Mouse (Mus musculus): ENCODE measurements at regions not wholly inside any gene's neighbourhood (a gene's known extent, or its start where the extent isn't known, plus 50 kb on each side); places are given as distances from the start of the nearest gene placed in this dataset.
"Not testable (repeated sequence)": the region's sequence is repeated elsewhere in the genome, so short reads cannot be mapped to it uniquely, and the experiment has no call there.

GRCm38 (mm10) chr13:39392589-39392988 is 431.9 kb upstream of the Slc35b3 start:
- DNase-seq: no peak
- H3K4me3 ChIP-seq (replicated peaks; ENCODE audit: insufficient read depth, low read depth, low read length): no peak overlapping the region
- no peaks in the 10 kb centered on the region for H3K4me1 ChIP-seq (ENCODE audit: control insufficient read depth, insufficient read depth, low read length)
- no peak for TF ChIP-seq CTCF (IDR thresholded peaks at IDR 0.05; ENCODE audit: borderline replicate concordance, insufficient read depth, low read depth, low read length)
- TF ChIP-seq POLR2A (IDR thresholded peaks at IDR 0.05; ENCODE audit: borderline replicate concordance, insufficient read depth, low read length): no peak
- H3K27me3 ChIP-seq (ENCODE audit: control insufficient read depth, insufficient read depth, low read length): no peaks in the 10 kb centered on the region
- 85% methylated on average over 3 of the region's 3 CpGs for WGBS
- no peak overlapping the region for H3K27ac ChIP-seq (ENCODE audit: insufficient read depth, low read length)

GRCm38 (mm10) chr13:39392151-39392550 is 431.5 kb upstream of the Slc35b3 start:
- WGBS: 79% methylated on average over 1 of the region's 1 CpGs
- not testable (repeated sequence) for H3K4me3 ChIP-seq (replicated peaks; ENCODE audit: insufficient read depth, low read depth, low read length); H3K4me1 ChIP-seq (ENCODE audit: control insufficient read depth, insufficient read depth, low read length); H3K27me3 ChIP-seq (ENCODE audit: control insufficient read depth, insufficient read depth, low read length); DNase-seq; H3K27ac ChIP-seq (ENCODE audit: insufficient read depth, low read length)

GRCm38 (mm10) chr13:39376677-39377076 is 416.0 kb upstream of the Slc35b3 start:
- Histone ChIP-seq H3K27me3 (ENCODE audit: control insufficient read depth, insufficient read depth, low read length) (no peaks in the 10 kb centered on the region), H3K4me3 (replicated peaks; ENCODE audit: insufficient read depth, low read depth, low read length) (no peak overlapping the region), H3K4me1 (ENCODE audit: control insufficient read depth, insufficient read depth, low read length) (no peaks in the 10 kb centered on the region), H3K27ac (ENCODE audit: insufficient read depth, low read length) (no peak overlapping the region)
- no peak for DNase-seq
- TF ChIP-seq CTCF (IDR thresholded peaks at IDR 0.05; ENCODE audit: borderline replicate concordance, insufficient read depth, low read depth, low read length) (no peak), POLR2A (IDR thresholded peaks at IDR 0.05; ENCODE audit: borderline replicate concordance, insufficient read depth, low read length) (no peak)
- WGBS: 57% methylated on average over 8 of the region's 8 CpGs

GRCm38 (mm10) chr13:39376269-39376668 is 415.6 kb upstream of the Slc35b3 start:
- TF ChIP-seq POLR2A (IDR thresholded peaks at IDR 0.05; ENCODE audit: borderline replicate concordance, insufficient read depth, low read length) (no peak), CTCF (IDR thresholded peaks at IDR 0.05; ENCODE audit: borderline replicate concordance, insufficient read depth, low read depth, low read length) (no peak)
- 74% methylated on average over 6 of the region's 6 CpGs for WGBS
- no peak for DNase-seq
- H3K27me3 ChIP-seq (ENCODE audit: control insufficient read depth, insufficient read depth, low read length): no peaks in the 10 kb centered on the region
- H3K4me1 ChIP-seq (ENCODE audit: control insufficient read depth, insufficient read depth, low read length): no peaks in the 10 kb centered on the region
- H3K4me3 ChIP-seq (replicated peaks; ENCODE audit: insufficient read depth, low read depth, low read length): no peak overlapping the region
- no peak overlapping the region for H3K27ac ChIP-seq (ENCODE audit: insufficient read depth, low read length)

- DNase-seq: no peak
- WGBS: 82% methylated on average over 3 of the region's 3 CpGs
- TF ChIP-seq POLR2A (IDR thresholded peaks at IDR 0.05; ENCODE audit: borderline replicate concordance, insufficient read depth, low read length) (no peak), CTCF (IDR thresholded peaks at IDR 0.05; ENCODE audit: borderline replicate concordance, insufficient read depth, low read depth, low read length) (no peak)
These were observed 411.9 kb upstream of the Slc35b3 start for GRCm38 (mm10) chr13:39372565-39372964.

GRCm38 (mm10) chr13:39363637-39364036 is 403.0 kb upstream of the Slc35b3 start:
- H3K4me3 ChIP-seq (replicated peaks; ENCODE audit: insufficient read depth, low read depth, low read length): no peak overlapping the region
- TF ChIP-seq CTCF (IDR thresholded peaks at IDR 0.05; ENCODE audit: borderline replicate concordance, insufficient read depth, low read depth, low read length): no peak
- TF ChIP-seq POLR2A (IDR thresholded peaks at IDR 0.05; ENCODE audit: borderline replicate concordance, insufficient read depth, low read length): no peak
- DNase-seq: no peak
- H3K4me1 ChIP-seq (ENCODE audit: control insufficient read depth, insufficient read depth, low read length): 0 out of 2 replicates have a peak, but pooled peaks cover 2% of the 10 kb centered on the region
- H3K27ac ChIP-seq (ENCODE audit: insufficient read depth, low read length): no peak overlapping the region
- WGBS: 58% methylated on average over 4 of the region's 4 CpGs
- no peaks in the 10 kb centered on the region for H3K27me3 ChIP-seq (ENCODE audit: control insufficient read depth, insufficient read depth, low read length)

More at GRCm38 (mm10) chr13:39372565-39372964, 411.9 kb upstream of the Slc35b3 start:
- H3K4me3 ChIP-seq (replicated peaks; ENCODE audit: insufficient read depth, low read depth, low read length): no peak overlapping the region
- no peaks in the 10 kb centered on the region for H3K27me3 ChIP-seq (ENCODE audit: control insufficient read depth, insufficient read depth, low read length)
- no peak overlapping the region for H3K27ac ChIP-seq (ENCODE audit: insufficient read depth, low read length)
- no peaks in the 10 kb centered on the region for H3K4me1 ChIP-seq (ENCODE audit: control insufficient read depth, insufficient read depth, low read length)

GRCm38 (mm10) chr13:39362536-39362935 is 401.9 kb upstream of the Slc35b3 start:
- H3K27ac ChIP-seq (ENCODE audit: insufficient read depth, low read length): no peak overlapping the region
- TF ChIP-seq CTCF (IDR thresholded peaks at IDR 0.05; ENCODE audit: borderline replicate concordance, insufficient read depth, low read depth, low read length): no peak
- no peak for TF ChIP-seq POLR2A (IDR thresholded peaks at IDR 0.05; ENCODE audit: borderline replicate concordance, insufficient read depth, low read length)
- H3K4me3 ChIP-seq (replicated peaks; ENCODE audit: insufficient read depth, low read depth, low read length): no peak overlapping the region
- H3K4me1 ChIP-seq (ENCODE audit: control insufficient read depth, insufficient read depth, low read length): 0 out of 2 replicates have a peak, but pooled peaks cover 2% of the 10 kb centered on the region
- DNase-seq: no peak
- WGBS: 38% methylated on average over 13 of the region's 13 CpGs
- no peaks in the 10 kb centered on the region for H3K27me3 ChIP-seq (ENCODE audit: control insufficient read depth, insufficient read depth, low read length)

- Histone ChIP-seq H3K4me3 (replicated peaks; ENCODE audit: insufficient read depth, low read depth, low read length) (no peak overlapping the region), H3K27me3 (ENCODE audit: control insufficient read depth, insufficient read depth, low read length) (no peaks in the 10 kb centered on the region), H3K4me1 (ENCODE audit: control insufficient read depth, insufficient read depth, low read length) (peaks cover 18% of the 10 kb centered on the region; the same call in 1 of the 2 replicates), H3K27ac (ENCODE audit: insufficient read depth, low read length) (no peak overlapping the region)
- TF ChIP-seq POLR2A (IDR thresholded peaks at IDR 0.05; ENCODE audit: borderline replicate concordance, insufficient read depth, low read length) (no peak), CTCF (IDR thresholded peaks at IDR 0.05; ENCODE audit: borderline replicate concordance, insufficient read depth, low read depth, low read length) (no peak)
- WGBS: 78% methylated on average over 2 of the region's 2 CpGs
- DNase-seq: peak; percentile 27 to 45
These were observed 390.9 kb upstream of the Slc35b3 start for GRCm38 (mm10) chr13:39351606-39352005.
